Mouse (Mus musculus) large intestine, adult 2 months (tissue): Measurements from ENCODE around the gene Abcc1. TPM values are rescaled to one million over a fixed set of nuclear protein-coding genes. Genes with fewer than 3 reads are reported as not detected.

Experiments
- DNase-seq: peaks from one replicate; pipeline ENCODE4 v3.0.0-alpha.2; 2012; ENCODE audit warnings: low read depth, low spot score
- WGBS: fragments of 180-500 bp; shearing (Covaris S2); methylation state at CpG from one replicate; pipeline ENCODE4 v1.1.7; 2018; 5-methylcytosine and 5-hydroxymethylcytosine counted together
- polyA plus RNA-seq: library from polyadenylated mRNA; depleted of rRNA; stranded (reverse); fragments of >200 nt; gene quantifications from 2 replicates; pipeline ENCODE4 v1.2.3, GENCODE M21; 2012; rRNA removed

Gene Abcc1
- polyA plus RNA-seq, 1 experiment, result 4.9 TPM

DNA sequence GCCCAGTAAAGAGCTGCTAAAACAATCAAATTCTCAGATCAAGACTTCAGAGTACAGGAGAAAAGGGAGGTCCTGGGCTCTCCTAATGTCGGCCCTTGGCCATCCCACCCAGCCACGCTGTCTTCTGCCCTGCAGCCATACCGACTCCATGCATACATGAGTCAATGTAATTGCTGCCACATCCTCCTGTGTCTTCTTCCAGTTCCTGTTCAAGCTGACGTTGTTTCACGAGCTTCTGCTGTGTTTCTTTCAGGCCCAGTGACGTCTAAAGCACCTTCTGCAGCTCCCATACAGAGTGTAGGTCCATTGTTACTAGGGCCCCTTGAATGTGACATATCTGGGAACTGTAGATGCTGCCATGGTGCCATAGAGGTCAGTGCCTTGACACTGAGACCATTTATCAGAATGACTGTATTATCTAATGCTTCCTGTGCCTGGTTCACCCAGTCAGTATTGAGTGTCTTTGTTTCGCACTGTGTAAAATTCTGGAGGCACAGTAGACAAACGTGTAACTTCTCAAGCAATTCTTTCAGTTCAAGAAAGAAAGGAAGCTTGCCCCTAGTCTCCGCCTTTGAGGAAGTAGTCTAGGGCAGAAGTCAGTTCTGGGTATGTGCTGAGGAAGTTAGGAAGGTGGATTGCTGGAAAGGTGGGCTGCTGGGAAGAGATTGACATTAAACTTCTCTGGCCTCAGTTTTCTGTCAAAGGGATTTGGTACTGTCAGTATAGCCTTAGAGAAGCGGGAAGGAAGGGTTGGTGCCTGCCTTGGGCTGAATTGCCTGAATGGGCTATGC is 116.3 kb downstream of the Abcc1 start:
- 72% methylated on average over 10 of the region's 10 CpGs for WGBS
- DNase-seq, result no peak

DNA sequence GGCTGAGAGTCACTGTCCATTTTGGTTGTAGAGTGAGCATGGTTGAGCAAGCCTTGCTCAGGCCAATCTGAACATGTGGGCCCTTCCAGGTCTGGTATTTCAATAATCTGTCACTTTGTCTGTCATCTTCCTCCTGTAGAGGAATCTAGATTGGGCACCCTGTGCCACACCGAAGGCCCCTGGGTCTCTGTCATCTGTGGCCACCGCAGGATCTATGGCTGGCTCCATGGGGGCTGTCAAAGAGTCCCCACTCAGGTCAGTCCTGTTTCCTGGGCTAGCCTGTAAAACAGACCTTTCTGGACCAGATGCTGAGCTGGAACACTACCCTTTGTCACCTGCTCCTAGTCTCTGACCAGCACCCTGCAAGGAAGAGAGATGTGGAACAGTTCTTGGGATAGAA is 118.3 kb downstream of the Abcc1 start:
- DNase-seq, result no peak
- WGBS, result 93% methylated on average over 2 of the region's 2 CpGs

DNA sequence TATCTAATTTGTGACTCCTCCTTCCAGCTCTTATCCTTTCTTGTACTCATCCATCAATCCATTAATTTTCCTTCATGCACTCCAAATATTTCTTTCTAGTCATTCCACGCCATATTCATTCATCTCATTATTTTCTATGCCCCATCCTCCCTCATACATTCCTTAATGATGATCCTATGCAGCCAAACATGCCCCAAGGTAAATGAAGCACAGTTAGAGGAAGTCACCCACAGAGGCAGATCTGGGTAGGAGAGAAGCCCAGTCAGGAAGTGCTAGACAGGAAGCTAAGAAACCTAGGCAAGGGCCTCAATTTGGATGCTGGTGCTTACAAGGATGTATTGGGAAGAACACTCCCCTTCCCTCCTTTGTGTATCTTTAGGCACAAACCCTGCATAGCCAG is 121.9 kb downstream of the Abcc1 start:
- WGBS, result 81% methylated on average over 1 of the region's 1 CpGs
- DNase-seq, result no peak

DNA sequence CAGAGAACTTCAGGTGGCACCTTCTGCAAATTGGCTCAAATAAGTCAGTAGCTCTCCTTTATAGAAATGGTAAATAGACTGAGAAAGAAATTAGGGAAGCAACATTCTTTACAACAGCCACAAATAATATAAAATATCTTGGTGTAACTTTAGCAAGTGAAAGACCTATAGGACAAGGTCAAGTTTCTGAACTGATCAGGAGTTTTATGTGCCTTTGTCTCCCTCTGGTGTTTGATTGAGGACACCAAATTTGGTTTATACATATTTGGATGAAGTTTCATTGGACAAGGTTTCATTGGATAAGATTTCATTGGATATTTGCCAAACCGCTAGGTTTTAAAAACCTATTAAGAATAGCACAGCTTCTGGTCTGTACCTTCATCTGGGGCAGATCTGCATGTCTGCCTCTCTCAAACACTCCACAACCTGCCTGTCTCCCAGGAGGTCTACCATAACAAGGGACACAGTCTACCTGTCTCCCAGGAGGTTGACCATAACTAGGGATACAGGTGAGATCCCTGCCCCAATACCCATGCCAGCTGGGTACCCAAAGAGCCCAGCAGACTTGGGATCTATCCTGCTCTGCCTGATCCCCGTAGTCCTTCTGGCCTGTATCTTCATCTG is 132.2 kb downstream of the Abcc1 start:
- DNase-seq, result no peak
- WGBS, result 87% methylated on average over 2 of the region's 2 CpGs

DNA sequence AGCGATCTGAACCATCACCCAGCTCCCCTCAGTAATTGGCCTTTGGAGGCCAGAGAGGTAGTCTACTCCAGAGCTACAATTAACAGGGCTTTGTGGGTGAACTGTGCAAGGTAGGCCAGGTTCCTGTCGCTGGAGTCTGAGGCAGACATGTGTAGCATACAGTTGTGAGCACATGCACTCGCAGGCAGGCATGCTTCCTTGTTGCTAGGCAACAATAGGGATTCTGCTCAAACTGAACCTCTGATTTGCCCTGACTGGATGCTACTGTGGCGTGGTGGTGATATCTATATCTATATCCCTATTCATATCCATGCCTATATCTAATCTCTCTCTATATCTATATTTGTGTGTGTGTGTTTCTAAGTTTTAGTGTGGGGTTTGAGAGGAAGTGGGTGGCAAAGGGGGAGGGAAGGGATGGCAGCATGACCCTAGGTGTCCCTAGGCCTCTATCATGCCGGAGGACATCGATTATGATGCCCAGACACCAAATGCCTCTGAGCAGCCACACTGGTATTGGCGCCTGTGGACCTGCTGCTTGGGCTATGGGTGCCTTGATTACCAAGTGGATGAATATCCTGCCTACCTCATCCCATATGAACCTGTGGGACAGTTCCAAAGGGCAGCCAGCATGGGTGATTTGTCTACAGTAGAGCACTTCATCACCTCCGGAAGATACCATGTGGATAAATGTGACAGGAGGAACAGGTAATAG is 140.4 kb downstream of the Abcc1 start:
- DNase-seq, result no peak
- 79% methylated on average over 8 of the region's 8 CpGs for WGBS

DNA sequence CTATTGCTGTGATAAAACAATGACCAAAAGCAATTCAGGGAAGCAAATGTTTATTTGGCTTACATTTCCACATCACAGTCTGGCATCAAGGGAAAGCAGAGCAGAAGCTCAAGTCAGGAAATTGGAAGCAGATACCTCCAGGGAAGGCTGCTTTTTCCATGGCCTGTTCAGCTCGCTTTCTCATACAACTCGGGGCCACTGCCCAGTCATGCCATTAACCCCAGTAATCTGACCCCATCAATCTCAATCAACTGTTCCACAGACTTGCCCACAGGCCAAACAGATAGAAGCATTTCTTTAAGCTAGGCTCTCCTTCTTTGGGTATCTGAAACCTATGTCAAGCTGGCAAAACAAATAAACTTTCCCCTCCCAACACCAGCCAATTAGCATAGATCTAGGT is 145.1 kb downstream of the Abcc1 start:
- 28% methylated on average over 2 of the region's 2 CpGs for WGBS

More for the DNA sequence above, 145.1 kb downstream of the Abcc1 start:
- no peak for DNase-seq

Other genes starting within 250 kb of the Abcc1 start
- 24.7 and 29.1 TPM in 2 replicates for gene Nde1, start 198.3 kb upstream of the Abcc1 start, polyA plus RNA-seq
- gene Marf1, start 198.2 kb upstream of the Abcc1 start, polyA plus RNA-seq, result 8.3 and 14.3 TPM in 2 replicates
- gene Myh11, start 70.2 kb upstream of the Abcc1 start, polyA plus RNA-seq, result 60.5 and 127 TPM in 2 replicates
- gene Fopnl, start 44.2 kb upstream of the Abcc1 start, polyA plus RNA-seq, result 34.5 and 35.6 TPM in 2 replicates
- not detected in 2 replicates for gene A630010A05Rik, start 200.8 kb downstream of the Abcc1 start, polyA plus RNA-seq